Mouse (Mus musculus): ENCODE results near the gene Ubr1. TPM values are rescaled to one million over a fixed set of nuclear protein-coding genes. Genes with fewer than 3 reads are reported as not detected.

Ubr1 gene
- polyA plus RNA-seq, 1 experiment from 2014 or later, result 23.2 TPM

DNA sequence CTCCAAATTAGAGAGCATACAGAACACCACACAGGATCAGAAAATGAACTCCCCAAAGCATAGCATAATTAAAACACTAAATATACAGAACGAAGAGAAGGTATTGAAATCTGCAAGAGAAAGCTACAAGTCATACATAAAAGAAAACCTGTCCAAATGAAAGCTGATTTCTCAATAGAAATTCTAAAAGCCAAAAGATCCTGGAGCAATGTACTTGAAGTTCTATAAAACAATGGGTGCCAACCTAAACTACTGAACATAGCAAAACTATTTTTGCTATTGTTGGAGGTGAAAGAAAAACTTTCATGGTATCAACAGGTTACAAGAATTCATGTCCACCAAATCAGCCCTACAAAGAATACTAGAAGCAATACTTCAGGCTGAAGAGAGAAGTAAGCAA, 129.3 kb downstream of the Ubr1 start:
- Histone ChIP-seq H3K4me3 (no peak overlapping the region), H3K9me3 (replicated peaks) (peaks cover 9% of the 10 kb centered on the region; the same call in 1 of the 2 replicates), H3K4me1 (no peaks in the 10 kb centered on the region), H3K27ac (replicated peaks) (no peak overlapping the region), H3K27me3 (ENCODE audit: low read depth, poor library complexity, severe bottlenecking) (no peaks in the 10 kb centered on the region), H3K36me3 (peaks cover 10% of the 10 kb centered on the region)
- DNase-seq (ENCODE audit: low spot score), result no peak
- 90% methylated on average over 1 of the region's 1 CpGs for WGBS

DNA sequence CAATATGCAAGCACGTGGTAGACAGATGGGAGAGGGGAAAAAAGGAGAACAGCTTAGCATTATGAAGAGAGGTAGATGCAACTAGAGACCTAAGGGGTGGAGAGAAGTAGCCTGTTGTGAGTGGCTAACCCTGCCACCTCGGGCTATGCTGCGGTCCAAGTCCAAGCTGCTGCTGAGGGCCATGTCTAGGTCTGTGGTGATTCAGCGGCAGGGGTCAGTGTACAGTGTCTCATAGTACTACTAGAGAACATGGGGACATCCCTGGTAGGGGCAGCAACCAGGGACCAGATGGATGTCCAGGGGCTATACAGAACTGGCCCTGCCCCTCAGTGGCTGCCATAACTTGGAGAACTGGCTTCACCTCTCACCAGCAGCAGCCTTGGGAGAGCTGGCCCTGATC, 135.3 kb downstream of the Ubr1 start:
- Histone ChIP-seq H3K4me1 (no peaks in the 10 kb centered on the region), H3K4me3 (no peak overlapping the region), H3K9me3 (replicated peaks) (peaks cover 21% of the 10 kb centered on the region; the same call in 1 of the 2 replicates), H3K27me3 (ENCODE audit: low read depth, poor library complexity, severe bottlenecking) (no peaks in the 10 kb centered on the region), H3K36me3 (peaks cover 39% of the 10 kb centered on the region), H3K27ac (replicated peaks) (no peak overlapping the region)
- WGBS, result 91% methylated on average over 4 of the region's 4 CpGs
- no peak for DNase-seq (ENCODE audit: low spot score)

DNA sequence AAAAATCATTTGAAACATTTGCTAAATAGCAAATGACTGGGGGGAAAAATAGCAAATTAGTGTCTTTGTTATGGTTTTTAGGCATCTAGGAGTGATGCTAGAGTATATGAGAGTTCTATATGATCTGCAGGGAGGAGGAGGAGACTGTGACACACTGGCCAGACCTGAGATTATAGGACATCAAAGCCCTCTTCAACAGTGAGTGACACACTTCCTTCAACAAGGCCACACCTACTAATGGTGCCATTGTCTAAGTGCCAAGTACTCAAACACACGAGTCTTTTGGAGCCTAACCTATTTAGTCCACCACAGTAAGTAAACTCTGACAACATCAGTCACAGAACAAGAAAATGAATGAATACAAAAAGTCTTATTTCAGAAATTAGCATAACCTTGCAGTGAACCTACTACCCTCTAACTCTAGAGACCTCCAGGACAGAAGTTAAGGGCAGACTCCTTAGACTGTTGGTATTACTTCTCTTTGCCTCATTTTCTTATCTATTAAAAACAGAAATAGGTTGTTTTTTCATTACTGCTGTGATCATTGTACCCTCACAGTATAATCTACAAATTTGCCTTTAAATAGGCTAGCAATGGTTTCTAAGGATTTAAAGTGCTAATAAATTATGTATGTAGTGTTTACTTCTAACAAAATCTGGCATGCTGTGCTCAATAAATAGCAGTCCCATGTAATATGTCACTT, 143.4 kb downstream of the Ubr1 start:
- WGBS, result 71% methylated on average over 1 of the region's 1 CpGs
- H3K27ac ChIP-seq (replicated peaks), result no peak overlapping the region
- H3K9me3 ChIP-seq (replicated peaks), result no peaks in the 10 kb centered on the region; the same call in 1 of the 2 replicates
- DNase-seq (ENCODE audit: low spot score), result no peak
- H3K27me3 ChIP-seq (ENCODE audit: low read depth, poor library complexity, severe bottlenecking), result no peaks in the 10 kb centered on the region
- H3K4me1 ChIP-seq, result no peaks in the 10 kb centered on the region
- H3K4me3 ChIP-seq, result no peak overlapping the region
- H3K36me3 ChIP-seq, result peaks cover 25% of the 10 kb centered on the region

Small RNAs within 50 kb of the gene (microRNA-seq; reads per million reads assigned to microRNA genes)
- not detected for gene Gm44325

Other genes starting within 250 kb of the Ubr1 start
- gene Cdan1, start 120.6 kb downstream of the Ubr1 start, polyA plus RNA-seq (2016; fragmentation: Nextera tagmentation; extraction: Ambion mirVana), result 5.0 and 6.3 TPM in 2 replicates
- 4.0 and 5.0 TPM in 2 replicates for gene Ttbk2, start 120.1 kb downstream of the Ubr1 start, polyA plus RNA-seq (2016; fragmentation: Nextera tagmentation; extraction: Ambion mirVana)
- gene Tmem62, start 6.3 kb upstream of the Ubr1 start, polyA plus RNA-seq (2016; fragmentation: Nextera tagmentation; extraction: Ambion mirVana), result 3.3 and 5.4 TPM in 2 replicates
- gene Ccndbp1, start 37.7 kb upstream of the Ubr1 start, polyA plus RNA-seq (2016; fragmentation: Nextera tagmentation; extraction: Ambion mirVana), result 34.4 and 44.9 TPM in 2 replicates
- 6.3 and 7.4 TPM in 2 replicates for gene Epb42, start 66.4 kb upstream of the Ubr1 start, polyA plus RNA-seq (2016; fragmentation: Nextera tagmentation; extraction: Ambion mirVana)
- not detected in 2 replicates for gene Tgm5, start 115.1 kb upstream of the Ubr1 start, polyA plus RNA-seq (2016; fragmentation: Nextera tagmentation; extraction: Ambion mirVana)
- gene Tgm7, start 139.1 kb upstream of the Ubr1 start, polyA plus RNA-seq (2016; fragmentation: Nextera tagmentation; extraction: Ambion mirVana), result not detected in 2 replicates
- 29.6 and 34.0 TPM in 2 replicates for gene Adal, start 169.7 kb upstream of the Ubr1 start, polyA plus RNA-seq (2016; fragmentation: Nextera tagmentation; extraction: Ambion mirVana)
- 21.9 and 22.8 TPM in 2 replicates for gene Lcmt2, start 169.9 kb upstream of the Ubr1 start, polyA plus RNA-seq (2016; fragmentation: Nextera tagmentation; extraction: Ambion mirVana)
- gene Tubgcp4, start 199.9 kb upstream of the Ubr1 start, polyA plus RNA-seq (2016; fragmentation: Nextera tagmentation; extraction: Ambion mirVana), result 81.2 and 84.2 TPM in 2 replicates
- 13.2 and 13.8 TPM in 2 replicates for gene Zscan29, start 200.4 kb upstream of the Ubr1 start, polyA plus RNA-seq (2016; fragmentation: Nextera tagmentation; extraction: Ambion mirVana)